Mouse (Mus musculus): ENCODE data around the gene Vapa. TPM values are rescaled to one million over a fixed set of nuclear protein-coding genes. Genes with fewer than 3 reads are reported as not detected.
A peak's percentile ranks its signal among the peaks of the same experiment; 100 is the strongest.

Gene Vapa
- total and polyA plus RNA-seq, 2 experiments from 2014 or later: 144 to 327 TPM

GRCm38 (mm10) chr17:65625563-65625962, 12.2 kb upstream of the Vapa start:
- ATAC-seq (no peak), DNase-seq (no peak)
- no peak overlapping the region for H3K4me3 ChIP-seq (ENCODE audit: low read depth, low read length)
- no peaks in the 10 kb centered on the region for H3K27me3 ChIP-seq (ENCODE audit: insufficient read depth, low read length)
- H3K4me1 ChIP-seq (ENCODE audit: insufficient read depth): no peaks in the 10 kb centered on the region
- no peak overlapping the region for H3K27ac ChIP-seq (ENCODE audit: low read depth, low read length)
- H3K9ac ChIP-seq: no peak overlapping the region
- no peak overlapping the region for H3K4me2 ChIP-seq (ENCODE audit: low read depth)
- no peak for TF ChIP-seq CTCF (IDR thresholded peaks at IDR 0.05; ENCODE audit: low read depth)
- H3K9me3 ChIP-seq (ENCODE audit: low read length): no peaks in the 10 kb centered on the region
- H3K36me3 ChIP-seq (ENCODE audit: insufficient read depth): no peaks in the 10 kb centered on the region
- 89% methylated on average over 6 of the region's 6 CpGs for WGBS

- H3K27ac ChIP-seq (ENCODE audit: low read depth, low read length): no peak overlapping the region
- no peaks in the 10 kb centered on the region for H3K9me3 ChIP-seq (ENCODE audit: low read length)
- no peak for ATAC-seq
- H3K4me2 ChIP-seq (ENCODE audit: low read depth): no peak overlapping the region
- H3K4me1 ChIP-seq (ENCODE audit: insufficient read depth): no peaks in the 10 kb centered on the region
- H3K36me3 ChIP-seq (ENCODE audit: insufficient read depth): no peaks in the 10 kb centered on the region
- H3K27me3 ChIP-seq (ENCODE audit: insufficient read depth, low read length): no peaks in the 10 kb centered on the region
- no peak overlapping the region for H3K4me3 ChIP-seq (ENCODE audit: low read depth, low read length)
- no peak for DNase-seq
- H3K9ac ChIP-seq: no peak overlapping the region
- no peak for TF ChIP-seq CTCF (IDR thresholded peaks at IDR 0.05; ENCODE audit: low read depth)
These were observed 9.8 kb upstream of the Vapa start for GRCm38 (mm10) chr17:65623130-65623529.

- 61% methylated on average over 2 of the region's 2 CpGs for WGBS
- Histone ChIP-seq H3K9me3 (ENCODE audit: low read length) (no peaks in the 10 kb centered on the region), H3K4me2 (ENCODE audit: low read depth) (no peak overlapping the region), H3K27me3 (ENCODE audit: insufficient read depth, low read length) (no peaks in the 10 kb centered on the region), H3K9ac (no peak overlapping the region), H3K27ac (ENCODE audit: low read depth, low read length) (no peak overlapping the region), H3K4me3 (ENCODE audit: low read depth, low read length) (no peak overlapping the region), H3K4me1 (ENCODE audit: insufficient read depth) (no peaks in the 10 kb centered on the region), H3K36me3 (ENCODE audit: insufficient read depth) (no peaks in the 10 kb centered on the region)
- no peak for TF ChIP-seq CTCF (IDR thresholded peaks at IDR 0.05; ENCODE audit: low read depth)
- no peak for DNase-seq
- ATAC-seq: no peak
These were observed 5.1 kb upstream of the Vapa start for GRCm38 (mm10) chr17:65618431-65618830.

- 30% methylated on average over 3 of the region's 3 CpGs for WGBS
- no peak overlapping the region for H3K9ac ChIP-seq
These were observed 2.3 kb upstream of the Vapa start for GRCm38 (mm10) chr17:65615678-65616077.

GRCm38 (mm10) chr17:65614431-65614830, 1.1 kb upstream of the Vapa start:
- DNase-seq: no peak
- H3K4me3 ChIP-seq (ENCODE audit: low read depth, low read length): peak overlapping the region; percentile 96
- no peak for ATAC-seq
- TF ChIP-seq CTCF (IDR thresholded peaks at IDR 0.05; ENCODE audit: low read depth): no peak
- WGBS: under 1% methylated on average over 9 of the region's 9 CpGs
- no peaks in the 10 kb centered on the region for H3K9me3 ChIP-seq (ENCODE audit: low read length)
- H3K27me3 ChIP-seq (ENCODE audit: insufficient read depth, low read length): no peaks in the 10 kb centered on the region
- H3K27ac ChIP-seq (ENCODE audit: low read depth, low read length): peak overlapping the region; percentile 100
- peak overlapping the region; percentile 63 for H3K4me2 ChIP-seq (ENCODE audit: low read depth)
- peak overlapping the region; percentile 99 for H3K9ac ChIP-seq
- no peaks in the 10 kb centered on the region for H3K4me1 ChIP-seq (ENCODE audit: insufficient read depth)
- H3K36me3 ChIP-seq (ENCODE audit: insufficient read depth): no peaks in the 10 kb centered on the region

More at GRCm38 (mm10) chr17:65615678-65616077, 2.3 kb upstream of the Vapa start:
- Histone ChIP-seq H3K4me1 (ENCODE audit: insufficient read depth) (no peaks in the 10 kb centered on the region), H3K4me3 (ENCODE audit: low read depth, low read length) (no peak overlapping the region), H3K27ac (ENCODE audit: low read depth, low read length) (no peak overlapping the region), H3K27me3 (ENCODE audit: insufficient read depth, low read length) (no peaks in the 10 kb centered on the region), H3K4me2 (ENCODE audit: low read depth) (no peak overlapping the region), H3K36me3 (ENCODE audit: insufficient read depth) (no peaks in the 10 kb centered on the region), H3K9me3 (ENCODE audit: low read length) (no peaks in the 10 kb centered on the region)
- DNase-seq (no peak), ATAC-seq (no peak)
- no peak for TF ChIP-seq CTCF (IDR thresholded peaks at IDR 0.05; ENCODE audit: low read depth)

- DNase-seq (no peak), ATAC-seq (peak; percentile 67)
- Histone ChIP-seq H3K27me3 (ENCODE audit: insufficient read depth, low read length) (no peaks in the 10 kb centered on the region), H3K9ac (peak overlapping the region; percentile 99), H3K4me2 (ENCODE audit: low read depth) (peak overlapping the region; percentile 48), H3K4me1 (ENCODE audit: insufficient read depth) (no peaks in the 10 kb centered on the region), H3K4me3 (ENCODE audit: low read depth, low read length) (peak overlapping the region; percentile 96), H3K36me3 (ENCODE audit: insufficient read depth) (no peaks in the 10 kb centered on the region), H3K9me3 (ENCODE audit: low read length) (no peaks in the 10 kb centered on the region), H3K27ac (ENCODE audit: low read depth, low read length) (peak overlapping the region; percentile 100)
- TF ChIP-seq CTCF (IDR thresholded peaks at IDR 0.05; ENCODE audit: low read depth): no peak
- WGBS: 1% methylated on average over 42 of the region's 42 CpGs
These were observed 253 bp downstream of the Vapa start for GRCm38 (mm10) chr17:65613142-65613462.

- ATAC-seq: peak; percentile 26
- TF ChIP-seq CTCF (IDR thresholded peaks at IDR 0.05; ENCODE audit: low read depth): no peak
- H3K9me3 ChIP-seq (ENCODE audit: low read length): no peaks in the 10 kb centered on the region
These were observed 789 bp downstream of the Vapa start for GRCm38 (mm10) chr17:65612391-65613141.

More at GRCm38 (mm10) chr17:65612391-65613141, 789 bp downstream of the Vapa start:
- under 1% methylated on average over 65 of the region's 91 CpGs for WGBS
- peak overlapping the region; percentile 99 for H3K9ac ChIP-seq
- peak overlapping the region; percentile 48 for H3K4me2 ChIP-seq (ENCODE audit: low read depth)
- H3K36me3 ChIP-seq (ENCODE audit: insufficient read depth): no peaks in the 10 kb centered on the region
- peak; percentile 45 for DNase-seq
- H3K27me3 ChIP-seq (ENCODE audit: insufficient read depth, low read length): no peaks in the 10 kb centered on the region
- peak overlapping the region; percentile 96 for H3K4me3 ChIP-seq (ENCODE audit: low read depth, low read length)
- H3K4me1 ChIP-seq (ENCODE audit: insufficient read depth): no peaks in the 10 kb centered on the region
- peak overlapping the region; percentile 100 for H3K27ac ChIP-seq (ENCODE audit: low read depth, low read length)
